Mouse (Mus musculus): ENCODE measurements around the gene Plpp4.

DNA sequence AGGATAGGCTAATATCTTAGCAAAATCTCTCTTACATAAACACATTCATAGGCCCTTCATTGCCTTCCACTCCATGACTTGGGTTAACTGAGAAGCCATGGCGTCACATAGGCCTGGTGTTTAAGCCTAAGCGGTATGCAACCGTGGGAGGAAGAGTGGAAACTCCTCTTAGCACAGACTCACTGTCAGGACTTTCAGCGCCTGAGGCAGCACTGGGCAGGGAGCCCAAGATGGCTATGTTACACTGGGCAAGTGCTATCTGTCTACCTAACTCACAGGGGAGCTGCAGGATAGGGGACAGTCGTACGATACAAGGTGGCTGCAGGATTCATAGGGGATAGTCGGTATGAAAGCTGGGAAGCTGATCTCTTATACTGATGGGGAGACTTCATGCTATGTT lies 142.2 kb downstream of the Plpp4 start:
- no peak for TF ChIP-seq MYC (IDR thresholded peaks at IDR 0.05; ENCODE audit: low read depth, low read length)
- TF ChIP-seq MAZ (IDR thresholded peaks at IDR 0.05; ENCODE audit: low read depth, low read length) = no peak
- TF ChIP-seq MXI1 (IDR thresholded peaks at IDR 0.05; ENCODE audit: low read depth, low read length) = no peak
- TF ChIP-seq ZNF384 (IDR thresholded peaks at IDR 0.05; ENCODE audit: low read depth, low read length) = no peak
- no peak for TF ChIP-seq MAX (IDR thresholded peaks at IDR 0.05; ENCODE audit: low read length)
